Mouse (Mus musculus): Measurements from ENCODE around the gene Synj1. TPM values are rescaled to one million over a fixed set of nuclear protein-coding genes. Genes with fewer than 3 reads are reported as not detected.

Synj1 gene
- polyA plus RNA-seq (2012; ENCODE audit: insufficient read depth, insufficient read length, missing spikeins) = 9.6 and 11.7 TPM in 2 replicates

GRCm38 (mm10) chr16:91011021-91011683, at the start of gene Synj1:
TSS of gene Synj1 (minus strand) at chr16:91011308.
- Histone ChIP-seq H3K4me1 (ENCODE audit: control insufficient read depth, insufficient read depth, insufficient read length, low read length) (peaks cover 3% of the 10 kb centered on the region; the same call in 1 of the 2 replicates), H3K27ac (replicated peaks; ENCODE audit: low read depth, low read length) (peak within 1 kb of the TSS; percentile 80), H3K4me3 (ENCODE audit: insufficient read depth, low read depth, low read length) (peak within 1 kb of the TSS; percentile 85)

- no peaks in the 10 kb centered on the region for H3K4me1 ChIP-seq (ENCODE audit: control insufficient read depth, insufficient read depth, insufficient read length, low read length)
- no peak overlapping the region for H3K27ac ChIP-seq (replicated peaks; ENCODE audit: low read depth, low read length)
- H3K4me3 ChIP-seq (ENCODE audit: insufficient read depth, low read depth, low read length) = no peak overlapping the region
These were observed 46.6 kb upstream of the Synj1 start for GRCm38 (mm10) chr16:91057741-91058140.

GRCm38 (mm10) chr16:91057261-91057660, 46.2 kb upstream of the Synj1 start:
- H3K27ac ChIP-seq (replicated peaks; ENCODE audit: low read depth, low read length) = no peak overlapping the region
- no peaks in the 10 kb centered on the region for H3K4me1 ChIP-seq (ENCODE audit: control insufficient read depth, insufficient read depth, insufficient read length, low read length)
- no peak overlapping the region for H3K4me3 ChIP-seq (ENCODE audit: insufficient read depth, low read depth, low read length)

- no peak overlapping the region for H3K27ac ChIP-seq (replicated peaks; ENCODE audit: low read depth, low read length)
- H3K4me1 ChIP-seq (ENCODE audit: control insufficient read depth, insufficient read depth, insufficient read length, low read length) = no peaks in the 10 kb centered on the region
- no peak overlapping the region for H3K4me3 ChIP-seq (ENCODE audit: insufficient read depth, low read depth, low read length)
These were observed 45.1 kb upstream of the Synj1 start for GRCm38 (mm10) chr16:91056043-91056821.

GRCm38 (mm10) chr16:91055150-91055549, 44.0 kb upstream of the Synj1 start:
- Histone ChIP-seq H3K4me3 (ENCODE audit: insufficient read depth, low read depth, low read length) (no peak overlapping the region), H3K27ac (replicated peaks; ENCODE audit: low read depth, low read length) (no peak overlapping the region), H3K4me1 (ENCODE audit: control insufficient read depth, insufficient read depth, insufficient read length, low read length) (no peaks in the 10 kb centered on the region)

GRCm38 (mm10) chr16:91053599-91053998, 42.5 kb upstream of the Synj1 start:
- H3K27ac ChIP-seq (replicated peaks; ENCODE audit: low read depth, low read length) = no peak overlapping the region

GRCm38 (mm10) chr16:91045511-91045910, 34.4 kb upstream of the Synj1 start:
- H3K4me3 ChIP-seq (ENCODE audit: insufficient read depth, low read depth, low read length) = no peak overlapping the region

More at GRCm38 (mm10) chr16:91053599-91053998, 42.5 kb upstream of the Synj1 start:
- no peak overlapping the region for H3K4me3 ChIP-seq (ENCODE audit: insufficient read depth, low read depth, low read length)
- H3K4me1 ChIP-seq (ENCODE audit: control insufficient read depth, insufficient read depth, insufficient read length, low read length) = no peaks in the 10 kb centered on the region

GRCm38 (mm10) chr16:91044270-91045182, 33.4 kb upstream of the Synj1 start, which contains the start of gene Paxbp1:
TSS of gene Paxbp1 (minus strand) at chr16:91044543.
- Histone ChIP-seq H3K27ac (replicated peaks; ENCODE audit: low read depth, low read length) (peak within 1 kb of the TSS; percentile 86), H3K4me3 (ENCODE audit: insufficient read depth, low read depth, low read length) (peak within 1 kb of the TSS; percentile 85), H3K4me1 (ENCODE audit: control insufficient read depth, insufficient read depth, insufficient read length, low read length) (peaks cover 4% of the 10 kb centered on the region)

More at GRCm38 (mm10) chr16:91045511-91045910, 34.4 kb upstream of the Synj1 start:
- peaks cover 4% of the 10 kb centered on the region for H3K4me1 ChIP-seq (ENCODE audit: control insufficient read depth, insufficient read depth, insufficient read length, low read length)
- H3K27ac ChIP-seq (replicated peaks; ENCODE audit: low read depth, low read length) = no peak overlapping the region

GRCm38 (mm10) chr16:91043461-91044248, 32.5 kb upstream of the Synj1 start:
- Histone ChIP-seq H3K4me1 (ENCODE audit: control insufficient read depth, insufficient read depth, insufficient read length, low read length) (peaks cover 4% of the 10 kb centered on the region), H3K27ac (replicated peaks; ENCODE audit: low read depth, low read length) (peak overlapping the region; percentile 86), H3K4me3 (ENCODE audit: insufficient read depth, low read depth, low read length) (peak overlapping the region; percentile 85)

GRCm38 (mm10) chr16:91042640-91043039, 31.5 kb upstream of the Synj1 start:
- Histone ChIP-seq H3K4me1 (ENCODE audit: control insufficient read depth, insufficient read depth, insufficient read length, low read length) (peaks cover 4% of the 10 kb centered on the region), H3K4me3 (ENCODE audit: insufficient read depth, low read depth, low read length) (no peak overlapping the region), H3K27ac (replicated peaks; ENCODE audit: low read depth, low read length) (no peak overlapping the region)

- Histone ChIP-seq H3K27ac (replicated peaks; ENCODE audit: low read depth, low read length) (no peak overlapping the region), H3K4me1 (ENCODE audit: control insufficient read depth, insufficient read depth, insufficient read length, low read length) (no peaks in the 10 kb centered on the region), H3K4me3 (ENCODE audit: insufficient read depth, low read depth, low read length) (no peak overlapping the region)
These were observed 24.8 kb upstream of the Synj1 start for GRCm38 (mm10) chr16:91035866-91036265.

GRCm38 (mm10) chr16:91030751-91031150, 19.6 kb upstream of the Synj1 start:
- H3K27ac ChIP-seq (replicated peaks; ENCODE audit: low read depth, low read length) = 0 out of 2 replicates have a peak overlapping the region, but pooled peaks have one; percentile 42
- no peaks in the 10 kb centered on the region for H3K4me1 ChIP-seq (ENCODE audit: control insufficient read depth, insufficient read depth, insufficient read length, low read length)

GRCm38 (mm10) chr16:91029901-91030300, 18.8 kb upstream of the Synj1 start:
- H3K27ac ChIP-seq (replicated peaks; ENCODE audit: low read depth, low read length) = no peak overlapping the region
- H3K4me1 ChIP-seq (ENCODE audit: control insufficient read depth, insufficient read depth, insufficient read length, low read length) = no peaks in the 10 kb centered on the region
- no peak overlapping the region for H3K4me3 ChIP-seq (ENCODE audit: insufficient read depth, low read depth, low read length)

More at GRCm38 (mm10) chr16:91030751-91031150, 19.6 kb upstream of the Synj1 start:
- no peak overlapping the region for H3K4me3 ChIP-seq (ENCODE audit: insufficient read depth, low read depth, low read length)

GRCm38 (mm10) chr16:91029161-91029743, 18.1 kb upstream of the Synj1 start:
- H3K4me1 ChIP-seq (ENCODE audit: control insufficient read depth, insufficient read depth, insufficient read length, low read length) = no peaks in the 10 kb centered on the region
- H3K4me3 ChIP-seq (ENCODE audit: insufficient read depth, low read depth, low read length) = no peak overlapping the region
- no peak overlapping the region for H3K27ac ChIP-seq (replicated peaks; ENCODE audit: low read depth, low read length)
